Mouse (Mus musculus) embryonic fibroblast, embryonic 13.5 days (primary cell): ENCODE data around the gene Phka1.

Experiments used
- CTCF ChIP-seq: IDR thresholded peaks from 2 replicates; pipeline ENCODE4 v1.5.1; 2011; ENCODE audit warnings: mild to moderate bottlenecking, control low read depth, low read length, moderate library complexity, borderline replicate concordance; ENCODE audit not compliant: insufficient read depth
- POLR2A ChIP-seq: IDR thresholded peaks from 2 replicates; pipeline ENCODE4 v1.6.1; 2011; ENCODE audit warnings: low read depth, mild to moderate bottlenecking, control low read depth, low read length, moderate library complexity

DNA sequence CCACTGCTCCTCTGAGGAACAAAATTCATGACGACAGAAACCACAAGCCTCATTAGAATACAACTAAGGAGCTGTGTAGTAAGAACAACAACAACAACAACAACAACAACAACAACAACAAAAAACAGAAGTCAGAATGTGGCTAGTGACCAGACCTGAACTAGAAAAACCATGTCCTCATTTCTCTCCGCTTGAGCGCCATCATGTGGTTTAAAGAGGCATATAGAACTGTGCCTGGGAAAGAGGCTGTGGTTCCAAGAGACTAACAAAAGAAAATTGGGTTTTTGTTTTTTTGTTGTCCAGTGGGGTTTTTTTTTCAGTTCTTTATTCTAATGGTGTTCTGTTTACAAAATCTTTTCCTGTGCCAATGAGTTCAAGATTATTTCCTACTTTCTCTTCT, 16.7 kb upstream of the Phka1 start:
- TF ChIP-seq CTCF, result no peak
- no peak for TF ChIP-seq POLR2A
